Mouse (Mus musculus): Measurements from ENCODE around the gene Sergef. TPM values are rescaled to one million over a fixed set of nuclear protein-coding genes. Genes with fewer than 3 reads are reported as not detected.

The Sergef gene
- total RNA-seq, 2 experiments from 2014 or later = 3.7 to 4.0 TPM

GRCm38 (mm10) chr7:46514981-46515380, 124.6 kb downstream of the Sergef start:
- intact Hi-C loops (cut with DNase I) = no loop called here
- DNase-seq (ENCODE audit: low spot score) = no peak

DNA sequence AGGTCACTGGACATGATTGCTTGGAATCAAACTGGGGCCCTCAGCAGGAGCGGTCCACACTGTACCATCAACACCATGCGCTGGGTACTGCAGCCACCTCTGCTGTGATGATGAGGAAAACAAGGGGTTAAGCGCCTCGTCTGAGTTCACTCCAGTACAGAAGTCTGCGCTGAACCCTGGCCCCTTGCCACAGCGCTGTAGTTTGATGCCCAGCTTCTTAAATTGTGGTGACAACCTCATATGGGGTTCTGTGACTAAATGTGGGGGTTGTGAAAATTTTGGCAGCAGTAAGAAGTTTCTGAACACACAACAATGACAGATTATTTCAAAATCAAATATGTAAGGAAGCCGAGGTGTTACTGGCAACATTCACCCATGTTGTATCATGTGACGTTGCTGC, 126.0 kb downstream of the Sergef start:
- DNase-seq (ENCODE audit: low spot score) = no peak
- intact Hi-C loops (cut with DNase I) = no loop called here

- intact Hi-C loops (cut with DNase I) = no loop called here
- DNase-seq (ENCODE audit: low spot score) = no peak
These were observed 126.8 kb downstream of the Sergef start for GRCm38 (mm10) chr7:46512792-46513191.

- DNase-seq (ENCODE audit: low spot score) = no peak
- intact Hi-C loops (cut with DNase I) = no loop called here
These were observed 128.8 kb downstream of the Sergef start for GRCm38 (mm10) chr7:46510806-46511205.

DNA sequence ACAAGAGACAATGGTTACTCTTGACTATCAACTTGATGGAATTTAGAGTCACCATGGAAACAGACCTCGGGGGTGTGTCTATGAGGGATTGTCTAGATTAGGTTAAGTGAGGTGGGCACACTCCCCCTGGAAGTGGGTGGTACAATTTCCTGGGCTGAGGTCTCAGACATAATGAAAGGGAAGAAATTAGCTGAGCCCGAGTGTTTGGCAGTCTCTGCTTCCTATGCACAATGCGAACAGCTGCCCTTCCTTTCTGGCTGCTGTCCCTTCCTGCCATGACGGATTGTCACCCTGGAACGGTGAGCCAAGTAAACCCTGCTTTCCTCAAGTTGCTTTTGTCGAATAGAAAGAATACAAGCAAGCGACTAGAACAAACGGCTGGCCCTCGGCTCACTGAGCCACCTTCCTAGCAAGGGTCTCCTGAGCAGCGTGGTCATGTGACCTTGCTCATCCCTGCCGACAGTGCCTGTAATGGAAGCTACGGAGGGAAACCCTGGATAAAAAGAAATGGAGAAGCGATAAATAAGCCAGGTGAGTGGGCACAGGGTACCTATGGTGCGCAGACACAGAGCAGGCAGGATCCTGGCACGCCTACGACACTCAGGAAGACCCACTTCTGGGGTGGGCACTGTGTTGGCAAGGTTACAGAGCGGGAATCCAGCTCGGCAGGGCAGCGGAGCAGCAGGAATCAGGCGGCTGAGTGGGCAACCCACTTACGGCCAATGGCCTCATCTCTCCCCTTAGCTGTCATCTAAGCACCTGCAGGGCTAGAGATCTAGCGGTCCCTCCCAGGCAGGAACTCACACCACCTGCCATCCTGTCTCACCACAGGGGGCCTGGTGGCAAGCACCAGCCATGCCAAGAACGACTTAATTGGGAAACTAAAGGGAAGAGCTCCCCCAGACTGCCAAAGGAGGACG, 130.0 kb downstream of the Sergef start:
- intact Hi-C loops (cut with DNase I) = no loop called here
- DNase-seq (ENCODE audit: low spot score) = no peak

GRCm38 (mm10) chr7:46508590-46509318, 130.9 kb downstream of the Sergef start:
- DNase-seq (ENCODE audit: low spot score) = no peak

DNA sequence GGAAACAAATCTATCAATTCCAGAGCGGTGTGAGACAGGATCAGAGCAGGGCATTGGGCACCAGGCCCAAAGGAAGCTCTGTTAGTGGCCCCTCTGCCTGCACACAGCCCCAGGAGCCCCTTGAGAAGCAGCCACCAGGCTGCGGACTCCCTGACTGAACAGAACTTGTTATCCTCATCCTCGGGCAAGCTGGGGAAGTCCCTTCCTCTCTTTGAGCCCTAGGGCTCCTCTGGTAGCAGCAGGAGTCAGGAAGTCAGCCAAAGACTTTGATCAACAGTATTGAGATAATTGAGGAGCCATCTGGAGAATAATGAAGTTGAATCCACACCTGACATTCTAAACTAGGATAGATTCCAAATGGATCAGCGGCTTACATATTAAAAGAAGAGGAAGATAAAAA, 135.4 kb downstream of the Sergef start:
- intact Hi-C loops (cut with DNase I) = no loop called here
- DNase-seq (ENCODE audit: low spot score) = no peak

More at GRCm38 (mm10) chr7:46508590-46509318, 130.9 kb downstream of the Sergef start:
- intact Hi-C loops (cut with DNase I) = no loop called here

DNA sequence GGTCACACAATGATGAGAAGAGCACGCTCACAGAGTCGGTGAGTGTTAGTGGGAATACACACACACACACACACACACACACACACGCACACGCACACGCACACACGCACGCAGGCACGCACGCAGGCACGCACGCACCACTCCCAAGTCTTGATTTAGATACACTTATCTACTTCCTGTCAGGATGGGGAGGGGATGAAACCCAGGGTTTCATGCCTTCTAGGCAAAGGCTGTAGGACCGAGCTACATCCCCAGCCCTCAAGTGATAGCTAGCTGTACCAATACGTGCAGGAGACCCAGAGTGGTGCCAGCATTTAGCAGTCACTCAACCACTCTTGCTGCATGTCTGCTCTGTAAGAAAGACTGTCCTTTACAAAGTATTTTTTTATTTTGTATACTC, 137.0 kb downstream of the Sergef start:
- intact Hi-C loops (cut with DNase I) = no loop called here
- no peak for DNase-seq (ENCODE audit: low spot score)

DNA sequence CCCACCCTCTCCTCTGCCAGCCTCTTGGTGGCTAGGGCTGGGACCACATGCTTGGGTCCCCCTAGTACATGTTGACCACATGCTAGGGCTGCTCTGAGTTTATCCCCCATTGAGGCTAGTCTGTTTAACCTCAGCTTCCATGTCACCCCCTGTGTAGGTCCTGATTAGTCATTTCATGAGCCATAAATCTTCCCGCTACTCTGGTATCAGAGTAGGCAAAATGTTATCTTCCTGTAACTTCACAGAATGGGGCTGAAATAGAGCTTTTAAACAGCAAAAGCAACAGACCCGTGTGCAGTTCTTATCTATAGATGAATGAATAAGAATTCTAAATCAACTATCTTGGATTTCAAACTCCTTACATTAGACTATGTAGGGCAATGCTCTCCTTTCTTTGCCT, 138.1 kb downstream of the Sergef start:
- no peak for DNase-seq (ENCODE audit: low spot score)
- intact Hi-C loops (cut with DNase I) = no loop called here

- intact Hi-C loops (cut with DNase I) = no loop called here
These were observed 140.0 kb downstream of the Sergef start for GRCm38 (mm10) chr7:46499561-46499960.

GRCm38 (mm10) chr7:46492134-46492678, 147.4 kb downstream of the Sergef start:
- no peak for DNase-seq (ENCODE audit: low spot score)
- intact Hi-C loops (cut with DNase I) = no loop called here

More at GRCm38 (mm10) chr7:46499561-46499960, 140.0 kb downstream of the Sergef start:
- DNase-seq (ENCODE audit: low spot score) = no peak

DNA sequence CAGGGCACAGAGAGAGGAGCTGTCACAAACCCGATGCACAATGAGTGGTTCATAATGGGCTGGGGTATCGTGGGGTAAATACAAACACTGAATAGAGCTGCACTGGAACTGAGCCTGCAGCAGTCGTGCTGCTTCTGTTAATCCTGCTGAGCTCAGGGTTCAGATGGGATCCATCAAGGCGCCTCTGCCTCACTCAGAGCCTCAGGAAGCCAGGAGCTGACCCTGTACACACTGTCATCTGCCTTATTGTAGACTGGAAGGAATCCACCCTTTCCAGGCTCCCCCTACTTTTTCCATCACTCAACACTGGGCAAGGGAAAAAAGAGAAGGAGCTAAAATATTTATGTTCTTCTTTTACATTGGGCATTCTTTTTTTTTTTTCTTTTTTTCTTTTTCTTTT, 152.3 kb downstream of the Sergef start:
- intact Hi-C loops (cut with DNase I) = no loop called here
- no peak for DNase-seq (ENCODE audit: low spot score)

GRCm38 (mm10) chr7:46486761-46487160, 152.8 kb downstream of the Sergef start:
- intact Hi-C loops (cut with DNase I) = no loop called here
- DNase-seq (ENCODE audit: low spot score) = no peak

GRCm38 (mm10) chr7:46484223-46484622, 155.4 kb downstream of the Sergef start:
- intact Hi-C loops (cut with DNase I) = no loop called here
- DNase-seq (ENCODE audit: low spot score) = no peak

- intact Hi-C loops (cut with DNase I) = no loop called here
- DNase-seq (ENCODE audit: low spot score) = no peak
These were observed 156.6 kb downstream of the Sergef start for GRCm38 (mm10) chr7:46483050-46483449.

DNA sequence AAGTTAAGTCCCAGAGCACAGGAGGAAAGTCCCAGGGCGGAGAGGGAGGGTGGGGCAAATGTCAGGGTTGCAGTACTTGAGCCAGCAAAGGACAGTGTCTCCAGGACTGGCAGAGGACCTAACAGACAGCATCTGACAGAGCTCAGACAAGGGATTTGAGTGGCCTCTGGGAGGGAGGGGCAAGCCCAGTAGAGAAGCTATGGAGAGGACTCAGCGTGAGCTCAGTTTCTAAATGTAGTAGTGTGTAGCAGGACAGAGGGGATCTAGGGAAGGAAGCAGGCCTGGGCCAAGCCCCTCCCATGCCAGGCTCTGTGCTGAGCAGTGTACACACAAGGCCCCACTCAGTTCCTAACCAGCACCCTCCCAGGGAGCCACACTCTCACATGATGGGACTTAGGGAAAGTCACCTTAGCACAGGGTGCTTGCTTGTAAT, 157.5 kb downstream of the Sergef start:
- intact Hi-C loops (cut with DNase I) = no loop called here
- peak; percentile 4 for DNase-seq (ENCODE audit: low spot score)

GRCm38 (mm10) chr7:46479793-46480192, 159.8 kb downstream of the Sergef start:
- DNase-seq (ENCODE audit: low spot score) = no peak
- intact Hi-C loops (cut with DNase I) = no loop called here

- no peak for DNase-seq (ENCODE audit: low spot score)
- intact Hi-C loops (cut with DNase I) = no loop called here
These were observed 162.2 kb downstream of the Sergef start for GRCm38 (mm10) chr7:46477456-46477855.

GRCm38 (mm10) chr7:46475464-46475863, 164.1 kb downstream of the Sergef start:
- no peak for DNase-seq (ENCODE audit: low spot score)
- intact Hi-C loops (cut with DNase I) = no loop called here

DNA sequence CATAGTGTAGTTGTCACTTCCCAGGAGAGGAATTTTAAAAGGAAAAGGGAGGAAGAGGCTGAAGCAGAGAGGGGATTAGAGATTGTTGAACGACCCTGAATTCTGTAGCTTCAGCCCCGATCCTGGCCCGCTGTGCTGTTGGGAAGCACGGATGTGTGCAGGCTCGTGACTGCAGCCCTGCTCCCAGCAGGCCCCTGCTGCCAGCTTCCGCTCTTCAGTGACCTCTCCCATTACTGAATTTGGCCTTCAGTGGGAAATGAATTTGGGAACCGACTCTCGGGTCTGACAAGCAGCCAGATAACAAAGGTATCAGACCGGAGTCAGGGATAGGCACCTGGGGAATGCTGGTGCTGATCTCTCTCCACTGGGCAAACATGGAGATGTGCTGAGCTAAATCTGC, 166.5 kb downstream of the Sergef start:
- no peak for DNase-seq (ENCODE audit: low spot score)
- intact Hi-C loops (cut with DNase I) = no loop called here

Data from heart, postnatal 25 days (tissue).